Mouse (Mus musculus) kidney, adult 2 months (tissue): Measurements from ENCODE around the gene Armc10. TPM values are rescaled to one million over a fixed set of nuclear protein-coding genes. Genes with fewer than 3 reads are reported as not detected.
A peak's percentile ranks its signal among the peaks of the same experiment; 100 is the strongest.
"Not testable (repeated sequence)": the region's sequence is repeated elsewhere in the genome, so short reads cannot be mapped to it uniquely, and the experiment has no call there.

Experiments used
- DNase-seq: peaks from one replicate; pipeline ENCODE4 v3.0.0; 2021
- H3K27ac ChIP-seq: fragments of 200-500 bp; 2 replicates; pipeline ENCODE4 v1.5.1; 2012; ENCODE audit warnings: low read depth, low read length, control low read depth, inconsistent platforms; ENCODE audit not compliant: insufficient read depth
- H3K27me3 ChIP-seq: fragments of 200-500 bp; replicated peaks from 2 replicates; pipeline ENCODE4 v1.6.1; 2012; ENCODE audit warnings: mild to moderate bottlenecking, moderate library complexity, low read length, inconsistent platforms; ENCODE audit not compliant: control insufficient read depth, insufficient read depth
- H3K36me3 ChIP-seq: fragments of 200-500 bp; 2 replicates; pipeline ENCODE4 v1.6.1; 2012; ENCODE audit warnings: mild to moderate bottlenecking, moderate library complexity, low read length, inconsistent platforms; ENCODE audit not compliant: control insufficient read depth, insufficient read depth
- H3K4me1 ChIP-seq: fragments of 200-500 bp; 2 replicates; pipeline ENCODE4 v1.6.1; 2011; ENCODE audit warnings: low read length; ENCODE audit not compliant: control insufficient read depth, insufficient read depth
- H3K4me3 ChIP-seq: fragments of 200-500 bp; 2 replicates; pipeline ENCODE4 v1.5.1; 2011; ENCODE audit warnings: mild to moderate bottlenecking, low read depth, low read length, control low read depth; ENCODE audit not compliant: insufficient read depth
- CTCF ChIP-seq: fragments of 200-500 bp; conservative IDR thresholded peaks from 2 replicates; pipeline ENCODE4 v1.5.1; 2011; ENCODE audit warnings: low read depth, mild to moderate bottlenecking, control low read depth, low read length, moderate library complexity, mixed read lengths; ENCODE audit not compliant: insufficient read depth, insufficient read length
- POLR2A ChIP-seq: fragments of 200-500 bp; IDR thresholded peaks from one replicate; pipeline ENCODE4 v1.6.1; 2011; ENCODE audit warnings: low read depth, low read length, control low read depth
- WGBS: fragments of 180-500 bp; shearing (Covaris S2); methylation state at CpG from one replicate; pipeline ENCODE4 v1.1.7; 2018; 5-methylcytosine and 5-hydroxymethylcytosine counted together
- polyA plus RNA-seq: library from polyadenylated mRNA; depleted of rRNA; stranded (reverse); fragments of >200 nt; gene quantifications from 2 replicates; pipeline ENCODE4 v1.2.3, GENCODE M21; 2012; rRNA removed

Gene Armc10
- polyA plus RNA-seq = 22.6 and 24.0 TPM in 2 replicates

DNA sequence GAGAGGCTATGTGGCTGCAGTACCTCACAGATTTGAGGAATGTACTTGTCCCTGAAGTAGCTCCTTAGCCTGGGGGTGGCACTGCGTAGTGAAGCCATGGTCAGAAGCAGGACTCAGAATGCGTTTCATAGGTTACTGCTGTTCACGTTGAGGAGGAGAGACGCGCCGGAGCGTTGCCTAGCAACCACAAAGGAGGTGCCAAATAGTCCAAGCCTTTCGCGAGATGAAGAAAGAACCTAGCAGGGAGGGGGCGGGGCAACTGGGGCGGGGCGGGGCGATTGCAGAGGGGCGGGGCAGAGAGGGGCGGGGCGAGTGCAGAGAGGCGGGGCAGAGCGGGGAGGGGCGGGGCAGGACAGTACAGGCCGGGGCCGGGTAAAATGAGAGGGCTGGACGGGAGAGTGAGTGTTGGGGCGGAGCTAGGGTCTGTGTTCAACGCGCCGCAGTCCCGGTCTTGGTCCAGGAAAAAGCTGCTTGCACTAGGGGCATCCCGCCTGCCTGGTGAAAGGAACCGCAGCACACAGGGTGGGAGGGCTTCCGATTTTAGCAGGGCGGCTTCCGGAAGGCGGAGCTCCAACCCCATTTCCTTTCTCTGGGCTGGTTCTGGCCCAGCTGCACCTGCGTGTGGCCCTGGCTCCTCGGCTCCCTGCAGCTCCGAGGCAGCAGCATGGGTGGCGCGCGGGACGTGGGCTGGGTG is at the start of gene Armc10, which contains the start of gene Fbxl13:
TSS of gene Armc10 (plus strand) at position 375 of the 694 bp plus-strand sequence.
TSS of gene Fbxl13 (minus strand) at position 196 of the 694 bp plus-strand sequence.
- peak within 1 kb of the TSS; percentile 64 for H3K4me3 ChIP-seq

GRCm38 (mm10) chr5:21599536-21599935 is 46.1 kb upstream of the Armc10 start:
- not testable (repeated sequence) for H3K4me1 ChIP-seq, H3K36me3 ChIP-seq, H3K4me3 ChIP-seq, H3K27ac ChIP-seq, H3K27me3 ChIP-seq
- 41% methylated on average over 2 of the region's 2 CpGs for WGBS
- peak; percentile 88 for DNase-seq

More for the DNA sequence above, at the start of gene Armc10, which contains the start of gene Fbxl13:
- H3K4me1 ChIP-seq = peaks cover 5% of the 10 kb centered on the region
- peaks cover 2% of the 10 kb centered on the region for H3K36me3 ChIP-seq
- 1% methylated on average over 39 of the region's 40 CpGs for WGBS
- peak; percentile 20 for TF ChIP-seq POLR2A
- no peak for TF ChIP-seq CTCF
- peak within 1 kb of the TSS; percentile 33; the same call in 1 of the 2 replicates for H3K27ac ChIP-seq
- no peaks in the 10 kb centered on the region for H3K27me3 ChIP-seq
- DNase-seq = peak; percentile 96

GRCm38 (mm10) chr5:21599961-21600360 is 45.7 kb upstream of the Armc10 start:
- TF ChIP-seq POLR2A (no peak), CTCF (no peak)
- peaks cover 4% of the 10 kb centered on the region for H3K4me1 ChIP-seq
- DNase-seq = peak; percentile 58
- H3K4me3 ChIP-seq = peak overlapping the region; percentile 5; the same call in 1 of the 2 replicates
- peak overlapping the region; percentile 72; the same call in 1 of the 2 replicates for H3K27ac ChIP-seq
- no peaks in the 10 kb centered on the region for H3K36me3 ChIP-seq
- 59% methylated on average over 4 of the region's 4 CpGs for WGBS
- H3K27me3 ChIP-seq = no peaks in the 10 kb centered on the region

GRCm38 (mm10) chr5:21605936-21606335 is 39.7 kb upstream of the Armc10 start:
- Histone ChIP-seq H3K36me3 (no peaks in the 10 kb centered on the region), H3K27me3 (no peaks in the 10 kb centered on the region), H3K4me3 (no peak overlapping the region), H3K4me1 (no peaks in the 10 kb centered on the region), H3K27ac (no peak overlapping the region)
- peak; percentile 51 for DNase-seq
- TF ChIP-seq POLR2A = no peak
- no peak for TF ChIP-seq CTCF
- WGBS = 50% methylated on average over 6 of the region's 6 CpGs

GRCm38 (mm10) chr5:21608311-21609304 is 37.0 kb upstream of the Armc10 start:
- Histone ChIP-seq H3K36me3 (no peaks in the 10 kb centered on the region), H3K27ac (no peak overlapping the region), H3K27me3 (no peaks in the 10 kb centered on the region), H3K4me3 (no peak overlapping the region), H3K4me1 (no peaks in the 10 kb centered on the region)
- DNase-seq = no peak
- TF ChIP-seq POLR2A (no peak), CTCF (no peak)
- WGBS = 50% methylated on average over 12 of the region's 12 CpGs

DNA sequence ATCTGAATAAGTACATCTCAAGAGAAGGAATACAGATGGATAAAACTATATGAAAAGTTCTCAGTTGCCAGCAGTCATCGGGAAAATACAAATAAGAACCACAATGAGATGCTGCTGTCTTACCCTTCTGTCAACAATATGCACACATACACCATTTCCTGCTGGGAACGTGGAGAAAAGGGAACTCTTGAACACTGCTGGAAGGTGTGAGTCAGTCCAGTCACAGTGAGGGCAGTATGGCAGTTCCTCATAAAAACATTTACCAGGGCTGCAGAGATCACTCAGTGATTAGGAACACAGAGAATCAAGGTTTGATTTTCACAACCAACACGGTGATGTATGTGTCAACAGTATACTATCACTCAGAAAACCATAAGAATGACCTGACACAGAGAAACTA is 34.6 kb upstream of the Armc10 start:
- 67% methylated on average over 3 of the region's 3 CpGs for WGBS
- Histone ChIP-seq H3K4me1 (no peaks in the 10 kb centered on the region), H3K36me3 (no peaks in the 10 kb centered on the region), H3K27ac (no peak overlapping the region), H3K27me3 (no peaks in the 10 kb centered on the region), H3K4me3 (no peak overlapping the region)
- no peak for TF ChIP-seq POLR2A
- no peak for TF ChIP-seq CTCF
- DNase-seq = no peak

DNA sequence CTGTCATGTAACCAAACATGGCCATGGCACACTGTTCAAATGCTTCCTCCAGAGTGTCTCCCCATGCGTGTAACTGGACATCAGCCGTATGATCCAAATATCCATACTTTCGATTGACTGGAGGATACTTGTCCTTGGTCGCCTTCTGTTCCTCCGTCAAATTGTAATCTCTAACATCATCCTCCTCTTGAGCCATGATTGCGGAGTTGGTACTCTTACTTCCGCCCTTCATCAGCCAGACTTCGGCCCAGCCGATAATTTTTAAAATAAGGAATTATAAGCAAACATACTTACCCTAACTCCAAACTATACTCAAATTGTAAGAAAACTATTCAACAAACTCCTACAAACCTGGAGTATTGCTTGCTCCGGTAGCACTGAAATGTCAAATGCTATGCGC is 31.3 kb upstream of the Armc10 start:
- H3K4me1 ChIP-seq, H3K27me3 ChIP-seq, H3K36me3 ChIP-seq, H3K27ac ChIP-seq, DNase-seq, H3K4me3 ChIP-seq: not testable (repeated sequence)
- 97% methylated on average over 11 of the region's 11 CpGs for WGBS
